Mouse (Mus musculus): ENCODE measurements at regions not wholly inside any gene's neighbourhood (a gene's known extent, or its start where the extent isn't known, plus 50 kb on each side); places are given as distances from the start of the nearest gene placed in this dataset.

- H3ac ChIP-seq (ENCODE audit: control insufficient read depth, insufficient read length): no peak overlapping the region
- no peak overlapping the region for H3K4me3 ChIP-seq
- H3K36me3 ChIP-seq (ENCODE audit: control insufficient read depth, insufficient read depth): no peaks in the 10 kb centered on the region
- no peak overlapping the region for H3K4me2 ChIP-seq (ENCODE audit: low read depth)
- no peaks in the 10 kb centered on the region for H3K27me3 ChIP-seq (ENCODE audit: control insufficient read depth, insufficient read depth, insufficient read length)
- no peaks in the 10 kb centered on the region for H3K79me2 ChIP-seq (ENCODE audit: control insufficient read depth, insufficient read depth)
- TF ChIP-seq MYOD1 (IDR thresholded peaks at IDR 0.05; ENCODE audit: control insufficient read depth in 1 of 3, insufficient read length in 2 of 3, low read depth in 2 of 3) (peak; percentile 13 to 88 (median 78)), REST (IDR thresholded peaks at IDR 0.05; ENCODE audit: insufficient read depth, insufficient read length) (no peak)
Measured at GRCm38 (mm10) chr8:18345322-18345721, 632.7 kb downstream of the Defb40 start.

- Histone ChIP-seq H3K79me2 (ENCODE audit: control insufficient read depth, insufficient read depth) (no peaks in the 10 kb centered on the region), H3K27me3 (ENCODE audit: control insufficient read depth, insufficient read depth, insufficient read length) (no peaks in the 10 kb centered on the region), H3ac (ENCODE audit: control insufficient read depth, insufficient read length) (no peak overlapping the region), H3K36me3 (ENCODE audit: control insufficient read depth, insufficient read depth) (no peaks in the 10 kb centered on the region), H3K4me3 (no peak overlapping the region), H3K4me2 (ENCODE audit: low read depth) (no peak overlapping the region)
- TF ChIP-seq REST (IDR thresholded peaks at IDR 0.05; ENCODE audit: insufficient read depth, insufficient read length): no peak
Measured at GRCm38 (mm10) chr8:18344838-18345237, 633.2 kb downstream of the Defb40 start.

- Histone ChIP-seq H3ac (ENCODE audit: control insufficient read depth, insufficient read length) (no peak overlapping the region), H3K36me3 (ENCODE audit: control insufficient read depth, insufficient read depth) (no peaks in the 10 kb centered on the region), H3K79me2 (ENCODE audit: control insufficient read depth, insufficient read depth) (no peaks in the 10 kb centered on the region), H3K4me3 (no peak overlapping the region), H3K4me2 (ENCODE audit: low read depth) (no peak overlapping the region), H3K27me3 (ENCODE audit: control insufficient read depth, insufficient read depth, insufficient read length) (peaks cover 5% of the 10 kb centered on the region)
- TF ChIP-seq POLR2A (IDR thresholded peaks at IDR 0.05; ENCODE audit: insufficient read length, low read depth) (no peak), TCF3 (IDR thresholded peaks at IDR 0.05; ENCODE audit: insufficient read length, low read depth) (no peak), USF1 (IDR thresholded peaks at IDR 0.05; ENCODE audit: low read depth) (no peak), SRF (IDR thresholded peaks at IDR 0.05; ENCODE audit: control insufficient read depth, insufficient read length, low read depth) (no peak), TCF12 (IDR thresholded peaks at IDR 0.05; ENCODE audit: insufficient read depth, poor library complexity, severe bottlenecking) (no peak), POLR2AphosphoS2 (IDR thresholded peaks at IDR 0.05; ENCODE audit: insufficient read length, low read depth) (no peak), MYOD1 (IDR thresholded peaks at IDR 0.05; ENCODE audit: control insufficient read depth in 1 of 3, insufficient read length in 2 of 3, low read depth in 2 of 3) (no peak), MAX (IDR thresholded peaks at IDR 0.05; ENCODE audit: low read depth) (no peak), MYOG (IDR thresholded peaks at IDR 0.05; ENCODE audit: control insufficient read depth in 1 of 3, insufficient read depth in 1 of 3, insufficient read length in 2 of 3, low read depth in 2 of 3) (no peak), CEBPB (IDR thresholded peaks at IDR 0.05; ENCODE audit: insufficient read depth, poor library complexity, severe bottlenecking) (no peak), REST (IDR thresholded peaks at IDR 0.05; ENCODE audit: insufficient read depth, insufficient read length) (no peak), E2F4 (IDR thresholded peaks at IDR 0.05; ENCODE audit: insufficient read depth) (no peak)
Measured at GRCm38 (mm10) chr8:18335576-18335975, 642.5 kb downstream of the Defb40 start.

DNA sequence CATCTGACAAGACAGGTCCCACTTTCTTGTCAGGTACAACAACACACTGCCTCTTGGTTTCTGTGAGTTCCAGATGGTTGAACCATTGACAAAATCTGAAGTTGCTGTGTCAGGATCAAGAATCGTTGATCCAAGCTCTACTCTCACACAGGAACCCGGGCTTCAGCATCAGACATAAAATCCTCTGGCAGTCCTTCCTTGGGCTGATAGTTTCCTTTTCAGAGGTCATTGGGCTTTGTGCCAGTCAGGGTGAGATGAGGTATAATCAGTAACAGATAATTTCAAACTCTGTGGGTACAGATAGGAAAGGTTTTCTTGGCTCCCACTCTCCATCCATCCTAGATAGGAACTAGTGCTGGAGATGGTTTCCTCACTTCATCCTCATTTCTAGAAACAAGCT, 649.5 kb downstream of the Defb40 start:
- H3K79me2 ChIP-seq (ENCODE audit: control insufficient read depth, insufficient read depth): no peaks in the 10 kb centered on the region
- H3K27me3 ChIP-seq (ENCODE audit: control insufficient read depth, insufficient read depth, insufficient read length): peaks cover 3% of the 10 kb centered on the region
- H3ac ChIP-seq (ENCODE audit: control insufficient read depth, insufficient read length): no peak overlapping the region
- H3K36me3 ChIP-seq (ENCODE audit: control insufficient read depth, insufficient read depth): no peaks in the 10 kb centered on the region
- TF ChIP-seq MYOD1 (IDR thresholded peaks at IDR 0.05; ENCODE audit: control insufficient read depth in 1 of 3, insufficient read length in 2 of 3, low read depth in 2 of 3) (no peak), E2F4 (IDR thresholded peaks at IDR 0.05; ENCODE audit: insufficient read depth) (no peak), CEBPB (IDR thresholded peaks at IDR 0.05; ENCODE audit: insufficient read depth, poor library complexity, severe bottlenecking) (no peak), MYOG (IDR thresholded peaks at IDR 0.05; ENCODE audit: control insufficient read depth in 1 of 3, insufficient read depth in 1 of 3, insufficient read length in 2 of 3, low read depth in 2 of 3) (no peak), TCF3 (IDR thresholded peaks at IDR 0.05; ENCODE audit: insufficient read length, low read depth) (no peak), USF1 (IDR thresholded peaks at IDR 0.05; ENCODE audit: low read depth) (no peak), POLR2AphosphoS2 (IDR thresholded peaks at IDR 0.05; ENCODE audit: insufficient read length, low read depth) (no peak), TCF12 (IDR thresholded peaks at IDR 0.05; ENCODE audit: insufficient read depth, poor library complexity, severe bottlenecking) (no peak), SRF (IDR thresholded peaks at IDR 0.05; ENCODE audit: control insufficient read depth, insufficient read length, low read depth) (no peak)
- H3K4me2 ChIP-seq (ENCODE audit: low read depth): no peak overlapping the region
- H3K4me3 ChIP-seq: no peak overlapping the region

DNA sequence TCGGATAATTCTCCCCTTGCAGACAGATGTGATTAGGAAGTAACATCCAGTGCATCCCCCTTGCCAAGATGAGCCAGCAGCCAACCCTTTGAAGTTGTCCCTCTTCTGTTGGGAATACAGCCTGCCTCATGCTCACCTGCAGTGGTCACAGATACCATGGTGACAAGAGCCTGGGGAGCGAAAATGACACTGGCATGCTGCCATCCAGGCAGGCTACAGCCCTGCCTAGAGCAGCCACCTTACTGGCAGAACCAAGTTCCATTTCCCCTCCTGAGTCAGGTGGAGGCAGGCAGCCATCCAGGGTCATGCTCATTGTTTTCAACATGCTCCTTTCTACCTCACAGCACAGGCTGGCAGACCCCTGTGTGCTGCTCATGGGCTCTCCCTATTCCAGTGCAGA, 661.6 kb downstream of the Defb40 start:
- no peaks in the 10 kb centered on the region for H3K79me2 ChIP-seq (ENCODE audit: control insufficient read depth, insufficient read depth)
- TF ChIP-seq POLR2A (IDR thresholded peaks at IDR 0.05; ENCODE audit: insufficient read length, low read depth) (no peak), MAX (IDR thresholded peaks at IDR 0.05; ENCODE audit: low read depth) (no peak), CEBPB (IDR thresholded peaks at IDR 0.05; ENCODE audit: insufficient read depth, poor library complexity, severe bottlenecking) (no peak), E2F4 (IDR thresholded peaks at IDR 0.05; ENCODE audit: insufficient read depth) (no peak), TCF12 (IDR thresholded peaks at IDR 0.05; ENCODE audit: insufficient read depth, poor library complexity, severe bottlenecking) (no peak), MYOG (IDR thresholded peaks at IDR 0.05; ENCODE audit: control insufficient read depth in 1 of 3, insufficient read depth in 1 of 3, insufficient read length in 2 of 3, low read depth in 2 of 3) (no peak), SRF (IDR thresholded peaks at IDR 0.05; ENCODE audit: control insufficient read depth, insufficient read length, low read depth) (no peak)

More for the DNA sequence above, 661.6 kb downstream of the Defb40 start:
- Histone ChIP-seq H3K27me3 (ENCODE audit: control insufficient read depth, insufficient read depth, insufficient read length) (no peaks in the 10 kb centered on the region), H3ac (ENCODE audit: control insufficient read depth, insufficient read length) (no peak overlapping the region), H3K4me2 (ENCODE audit: low read depth) (no peak overlapping the region), H3K36me3 (ENCODE audit: control insufficient read depth, insufficient read depth) (no peaks in the 10 kb centered on the region), H3K4me3 (no peak overlapping the region)
